Mouse (Mus musculus) midbrain, embryonic 13.5 days (tissue): ENCODE data around the gene Trp53rkb. TPM values are rescaled to one million over a fixed set of nuclear protein-coding genes. Genes with fewer than 3 reads are reported as not detected.

Experiments used
- ATAC-seq: fragments of 200-750 bp; cut with Nextera tagmentation; 2 replicates; pipeline ENCODE4 v1.8.0; 2017; ENCODE audit warnings: mild to moderate bottlenecking, moderate TSS enrichment, moderate library complexity
- H3K27ac ChIP-seq: fragments of 300-500 bp; sonication (generic); 2 replicates; pipeline ENCODE4 v1.5.1; 2015; ENCODE audit warnings: inconsistent platforms, mild to moderate bottlenecking, moderate library complexity
- H3K27me3 ChIP-seq: fragments of 300-500 bp; sonication (generic); 2 replicates; pipeline ENCODE4 v1.6.1; 2015; ENCODE audit warnings: mild to moderate bottlenecking, inconsistent platforms
- H3K36me3 ChIP-seq: fragments of 300-500 bp; sonication (generic); 2 replicates; pipeline ENCODE4 v1.6.1; 2015; ENCODE audit warnings: mild to moderate bottlenecking, inconsistent platforms
- H3K4me1 ChIP-seq: fragments of 300-500 bp; sonication (generic); replicated peaks from 2 replicates; pipeline ENCODE4 v1.6.1; 2015; ENCODE audit warnings: inconsistent platforms
- H3K4me2 ChIP-seq: fragments of 300-500 bp; sonication (generic); replicated peaks from 2 replicates; pipeline ENCODE4 v1.6.1; 2015; ENCODE audit warnings: moderate library complexity, mild to moderate bottlenecking, inconsistent platforms
- H3K4me3 ChIP-seq: fragments of 300-500 bp; sonication (generic); replicated peaks from 2 replicates; pipeline ENCODE4 v1.5.1; 2015; ENCODE audit warnings: mild to moderate bottlenecking, inconsistent platforms
- H3K9ac ChIP-seq: fragments of 300-500 bp; sonication (generic); replicated peaks from 2 replicates; pipeline ENCODE4 v1.6.1; 2015; ENCODE audit warnings: mild to moderate bottlenecking, inconsistent platforms
- H3K9me3 ChIP-seq: fragments of 300-500 bp; sonication (generic); 2 replicates; pipeline ENCODE4 v1.6.1; 2016; ENCODE audit warnings: mild to moderate bottlenecking, inconsistent platforms
- WGBS: fragments of 180-500 bp; shearing (Covaris S2); methylation state at CpG from one replicate; pipeline ENCODE4 v1.1.7; 2015; 5-methylcytosine and 5-hydroxymethylcytosine counted together
- polyA plus RNA-seq: library from polyadenylated mRNA; unstranded; fragments of >200 nt; fragmentation: Nextera tagmentation; extraction: Ambion mirVana; gene quantifications from 2 replicates; pipeline ENCODE4 v1.2.1, GENCODE M21; 2015

Gene Trp53rkb
- polyA plus RNA-seq, 1 experiment from 2014 or later: 11.1 TPM

- H3K4me2 ChIP-seq: no peak overlapping the region
- WGBS: 75% methylated on average over 10 of the region's 10 CpGs
- H3K27ac ChIP-seq: no peak overlapping the region
- ATAC-seq: no peak
- H3K36me3 ChIP-seq: peaks cover 4% of the 10 kb centered on the region; the same call in 1 of the 2 replicates
- H3K4me3 ChIP-seq: no peak overlapping the region
- peaks cover 4% of the 10 kb centered on the region; the same call in 1 of the 2 replicates for H3K4me1 ChIP-seq
- no peaks in the 10 kb centered on the region for H3K9me3 ChIP-seq
- H3K9ac ChIP-seq: no peak overlapping the region
- H3K27me3 ChIP-seq: no peaks in the 10 kb centered on the region
Measured at GRCm38 (mm10) chr2:166822119-166822826, 29.9 kb downstream of the Trp53rkb start.

GRCm38 (mm10) chr2:166822901-166823300 is 30.6 kb downstream of the Trp53rkb start:
- no peak for ATAC-seq
- no peak overlapping the region for H3K9ac ChIP-seq
- H3K9me3 ChIP-seq: no peaks in the 10 kb centered on the region
- H3K27ac ChIP-seq: no peak overlapping the region
- no peak overlapping the region for H3K4me2 ChIP-seq
- H3K4me3 ChIP-seq: no peak overlapping the region
- 66% methylated on average over 2 of the region's 2 CpGs for WGBS
- H3K36me3 ChIP-seq: no peaks in the 10 kb centered on the region; the same call in 1 of the 2 replicates
- H3K27me3 ChIP-seq: no peaks in the 10 kb centered on the region
- peaks cover 4% of the 10 kb centered on the region; the same call in 1 of the 2 replicates for H3K4me1 ChIP-seq

GRCm38 (mm10) chr2:166824386-166824785 is 32.1 kb downstream of the Trp53rkb start:
- Histone ChIP-seq H3K27ac (no peak overlapping the region), H3K27me3 (no peaks in the 10 kb centered on the region), H3K9me3 (no peaks in the 10 kb centered on the region), H3K4me1 (peaks cover 4% of the 10 kb centered on the region; the same call in 1 of the 2 replicates), H3K4me2 (no peak overlapping the region), H3K4me3 (no peak overlapping the region), H3K9ac (no peak overlapping the region), H3K36me3 (no peaks in the 10 kb centered on the region; the same call in 1 of the 2 replicates)
- ATAC-seq: no peak
- 91% methylated on average over 5 of the region's 5 CpGs for WGBS

- H3K4me1 ChIP-seq: peaks cover 4% of the 10 kb centered on the region; the same call in 1 of the 2 replicates
- H3K9ac ChIP-seq: no peak overlapping the region
- no peak for ATAC-seq
- no peaks in the 10 kb centered on the region for H3K27me3 ChIP-seq
- no peak overlapping the region for H3K4me3 ChIP-seq
- H3K4me2 ChIP-seq: no peak overlapping the region
- no peaks in the 10 kb centered on the region for H3K9me3 ChIP-seq
- H3K36me3 ChIP-seq: no peaks in the 10 kb centered on the region; the same call in 1 of the 2 replicates
- H3K27ac ChIP-seq: no peak overlapping the region
- 94% methylated on average over 5 of the region's 5 CpGs for WGBS
Measured at GRCm38 (mm10) chr2:166824998-166825397, 32.7 kb downstream of the Trp53rkb start.

- WGBS: 93% methylated on average over 8 of the region's 8 CpGs
- no peaks in the 10 kb centered on the region; the same call in 1 of the 2 replicates for H3K36me3 ChIP-seq
- H3K27me3 ChIP-seq: no peaks in the 10 kb centered on the region
- no peak for ATAC-seq
- H3K9me3 ChIP-seq: no peaks in the 10 kb centered on the region
- H3K4me3 ChIP-seq: no peak overlapping the region
- no peak overlapping the region for H3K27ac ChIP-seq
- no peaks in the 10 kb centered on the region for H3K4me1 ChIP-seq
- no peak overlapping the region for H3K9ac ChIP-seq
- H3K4me2 ChIP-seq: no peak overlapping the region
Measured at GRCm38 (mm10) chr2:166826491-166827224, 34.3 kb downstream of the Trp53rkb start.

GRCm38 (mm10) chr2:166828306-166828705 is 36.0 kb downstream of the Trp53rkb start:
- Histone ChIP-seq H3K27ac (no peak overlapping the region), H3K4me2 (no peak overlapping the region), H3K27me3 (no peaks in the 10 kb centered on the region), H3K4me3 (no peak overlapping the region), H3K4me1 (no peaks in the 10 kb centered on the region), H3K9ac (no peak overlapping the region), H3K36me3 (no peaks in the 10 kb centered on the region; the same call in 1 of the 2 replicates), H3K9me3 (no peaks in the 10 kb centered on the region)
- ATAC-seq: no peak
- WGBS: 93% methylated on average over 12 of the region's 12 CpGs

- H3K4me1 ChIP-seq: no peaks in the 10 kb centered on the region
- no peak for ATAC-seq
- no peak overlapping the region for H3K9ac ChIP-seq
- H3K27me3 ChIP-seq: no peaks in the 10 kb centered on the region
- H3K4me3 ChIP-seq: no peak overlapping the region
- H3K9me3 ChIP-seq: no peaks in the 10 kb centered on the region
- no peak overlapping the region for H3K4me2 ChIP-seq
- 93% methylated on average over 5 of the region's 5 CpGs for WGBS
- H3K27ac ChIP-seq: no peak overlapping the region
- H3K36me3 ChIP-seq: peaks cover 5% of the 10 kb centered on the region
Measured at GRCm38 (mm10) chr2:166830350-166830749, 38.0 kb downstream of the Trp53rkb start.

GRCm38 (mm10) chr2:166834091-166834490 is 41.8 kb downstream of the Trp53rkb start:
- 90% methylated on average over 2 of the region's 2 CpGs for WGBS
- Histone ChIP-seq H3K4me2 (no peak overlapping the region), H3K4me3 (no peak overlapping the region), H3K27me3 (no peaks in the 10 kb centered on the region), H3K4me1 (no peaks in the 10 kb centered on the region), H3K9me3 (no peaks in the 10 kb centered on the region), H3K36me3 (peaks cover 26% of the 10 kb centered on the region), H3K27ac (no peak overlapping the region), H3K9ac (no peak overlapping the region)
- no peak for ATAC-seq

GRCm38 (mm10) chr2:166834796-166835195 is 42.5 kb downstream of the Trp53rkb start:
- no peak for ATAC-seq
- 94% methylated on average over 4 of the region's 4 CpGs for WGBS

GRCm38 (mm10) chr2:166835581-166835980 is 43.2 kb downstream of the Trp53rkb start:
- H3K4me3 ChIP-seq: no peak overlapping the region
- H3K9ac ChIP-seq: no peak overlapping the region
- H3K36me3 ChIP-seq: peaks cover 32% of the 10 kb centered on the region
- WGBS: 86% methylated on average over 5 of the region's 5 CpGs
- no peak overlapping the region for H3K4me2 ChIP-seq
- H3K27me3 ChIP-seq: no peaks in the 10 kb centered on the region
- no peaks in the 10 kb centered on the region for H3K9me3 ChIP-seq
- H3K27ac ChIP-seq: no peak overlapping the region
- ATAC-seq: no peak
- no peaks in the 10 kb centered on the region for H3K4me1 ChIP-seq

More at GRCm38 (mm10) chr2:166834796-166835195, 42.5 kb downstream of the Trp53rkb start:
- H3K36me3 ChIP-seq: peaks cover 30% of the 10 kb centered on the region
- no peak overlapping the region for H3K27ac ChIP-seq
- H3K9me3 ChIP-seq: no peaks in the 10 kb centered on the region
- H3K4me3 ChIP-seq: no peak overlapping the region
- H3K4me2 ChIP-seq: no peak overlapping the region
- no peak overlapping the region for H3K9ac ChIP-seq
- H3K27me3 ChIP-seq: no peaks in the 10 kb centered on the region
- H3K4me1 ChIP-seq: no peaks in the 10 kb centered on the region

GRCm38 (mm10) chr2:166841813-166842212 is 49.5 kb downstream of the Trp53rkb start:
- Histone ChIP-seq H3K4me1 (no peaks in the 10 kb centered on the region; the same call in 1 of the 2 replicates), H3K4me3 (no peak overlapping the region), H3K27me3 (no peaks in the 10 kb centered on the region), H3K4me2 (no peak overlapping the region), H3K9me3 (no peaks in the 10 kb centered on the region), H3K36me3 (peaks cover 27% of the 10 kb centered on the region), H3K27ac (no peak overlapping the region), H3K9ac (no peak overlapping the region)
- 94% methylated on average over 4 of the region's 4 CpGs for WGBS
- ATAC-seq: no peak
